Mouse (Mus musculus): ENCODE data around the gene Defb45.

DNA sequence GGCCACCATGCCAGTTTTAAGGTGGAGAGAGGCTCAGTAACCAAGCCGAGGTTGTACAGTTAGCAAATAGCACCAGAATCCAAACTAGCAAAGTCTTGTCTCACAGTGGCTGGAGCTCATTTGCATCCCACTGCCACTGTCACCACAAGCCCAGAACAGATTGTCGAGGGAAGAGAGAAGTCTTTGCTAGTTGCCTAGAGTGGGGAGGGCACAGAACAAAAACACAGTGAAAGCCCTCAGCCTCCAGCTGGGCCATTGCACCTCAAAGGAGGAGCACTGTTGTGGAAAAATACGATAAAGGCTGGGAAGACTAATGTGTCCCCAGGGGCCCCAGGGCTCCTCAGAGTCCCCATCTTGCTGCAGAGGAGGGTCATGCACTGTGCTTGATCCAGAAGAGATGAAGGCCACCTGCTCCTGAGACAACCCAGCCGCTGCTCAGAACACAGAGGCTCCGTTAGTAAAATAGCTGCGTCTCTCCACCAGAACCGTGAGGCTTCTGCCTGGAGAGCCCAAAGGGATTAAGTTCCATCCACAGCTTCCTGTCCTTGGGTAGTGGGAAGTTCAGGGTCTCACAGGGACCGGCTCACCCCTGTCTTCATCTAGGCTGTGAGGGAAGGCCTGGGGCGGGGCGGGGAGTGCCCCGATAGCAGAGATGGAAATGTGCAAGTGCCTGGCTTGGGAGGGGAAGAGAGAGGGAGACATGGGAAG lies 40.4 kb upstream of the Defb45 start:
- no peak for TF ChIP-seq CTCF (IDR thresholded peaks at IDR 0.05; ENCODE audit: borderline replicate concordance, control insufficient read depth, extremely low read depth, insufficient read depth, low read length, poor library complexity)
- TF ChIP-seq POLR2A (IDR thresholded peaks at IDR 0.05; ENCODE audit: control insufficient read depth, extremely low read depth, insufficient read depth, low read length, poor library complexity) = no peak

Measured in thymus, adult 2 months (tissue).